Mouse (Mus musculus): ENCODE results near the gene Mfsd11. TPM values are rescaled to one million over a fixed set of nuclear protein-coding genes. Genes with fewer than 3 reads are reported as not detected.

The Mfsd11 gene
- polyA plus RNA-seq, 2 experiments: 5.6 to 7.4 TPM

DNA sequence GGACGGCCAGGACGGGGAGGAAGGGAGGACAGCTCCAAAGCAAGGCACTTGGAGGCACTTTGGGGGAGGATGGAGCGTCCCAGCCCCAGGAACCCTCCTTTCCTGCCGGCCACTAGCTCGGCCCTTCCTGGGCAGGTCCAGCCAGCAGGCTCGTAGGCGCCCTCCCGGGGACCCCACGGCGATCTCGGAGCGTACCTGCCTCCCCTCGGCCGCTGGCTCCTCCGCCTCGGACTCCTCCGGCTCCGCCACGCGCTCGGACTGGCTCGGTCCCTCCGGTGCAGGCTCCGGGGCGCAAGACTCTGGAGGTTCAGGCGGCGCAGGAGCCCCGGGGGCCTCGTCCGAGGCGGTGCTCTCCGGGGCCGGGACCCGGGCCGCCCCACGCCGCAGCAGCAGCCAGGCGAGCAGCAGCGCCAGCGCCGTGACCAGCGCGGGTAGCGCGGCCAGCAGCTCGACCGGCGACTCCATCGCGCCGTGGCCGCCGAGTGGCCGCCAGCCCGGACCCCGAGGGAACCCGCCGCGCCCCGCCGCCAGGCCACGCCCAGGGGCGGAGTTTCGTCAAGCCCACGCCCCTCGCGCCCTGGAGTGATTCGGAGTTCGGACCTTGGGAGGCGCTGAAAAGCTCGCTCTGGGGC lies 24.6 kb upstream of the Mfsd11 start, which contains the start of gene Mxra7:
Mxra7 (minus strand) TSS at position 513 of the 632 bp plus-strand sequence.
- DNase-seq (ENCODE audit: low read depth in 3 of 3, low spot score in 3 of 3): no peak
- no peaks in the 10 kb centered on the region for H3K9me3 ChIP-seq (ENCODE audit: control insufficient read depth, low read length)
- H3K27me3 ChIP-seq (ENCODE audit: control insufficient read depth, insufficient read depth, low read length): peaks cover 12% of the 10 kb centered on the region
- H3K27ac ChIP-seq: no peak within 1 kb of the TSS
- peak; percentile 66; the same call in 1 of the 2 replicates for ATAC-seq (ENCODE audit: insufficient read depth)
- TF ChIP-seq EP300 (IDR thresholded peaks at IDR 0.05; ENCODE audit: low read depth) (no peak), CTCF (IDR thresholded peaks at IDR 0.05; ENCODE audit: low read depth) (no peak)
- WGBS (ENCODE audit: insufficient replicate concordance): 1% methylated on average over 68 of the region's 71 CpGs
- H3K4me3 ChIP-seq (ENCODE audit: insufficient read depth in 1 of 2, low read depth in 2 of 2, low read length in 2 of 2): peak within 1 kb of the TSS; percentile 30 to 39
- H3K4me2 ChIP-seq (ENCODE audit: low read depth): peak within 1 kb of the TSS; percentile 50
- no peaks in the 10 kb centered on the region for H3K36me3 ChIP-seq (replicated peaks; ENCODE audit: control insufficient read depth, insufficient read depth, low read depth)
- no peak within 1 kb of the TSS; the same call in 1 of the 2 replicates for H3K9ac ChIP-seq (replicated peaks)
- peaks cover 0 to 4% of the 10 kb centered on the region in 2 experiments; a peak in 2 of 4 replicates for H3K4me1 ChIP-seq (replicated peaks; ENCODE audit: control insufficient read depth in 2 of 2, insufficient read depth in 2 of 2, low read length in 1 of 2)

DNA sequence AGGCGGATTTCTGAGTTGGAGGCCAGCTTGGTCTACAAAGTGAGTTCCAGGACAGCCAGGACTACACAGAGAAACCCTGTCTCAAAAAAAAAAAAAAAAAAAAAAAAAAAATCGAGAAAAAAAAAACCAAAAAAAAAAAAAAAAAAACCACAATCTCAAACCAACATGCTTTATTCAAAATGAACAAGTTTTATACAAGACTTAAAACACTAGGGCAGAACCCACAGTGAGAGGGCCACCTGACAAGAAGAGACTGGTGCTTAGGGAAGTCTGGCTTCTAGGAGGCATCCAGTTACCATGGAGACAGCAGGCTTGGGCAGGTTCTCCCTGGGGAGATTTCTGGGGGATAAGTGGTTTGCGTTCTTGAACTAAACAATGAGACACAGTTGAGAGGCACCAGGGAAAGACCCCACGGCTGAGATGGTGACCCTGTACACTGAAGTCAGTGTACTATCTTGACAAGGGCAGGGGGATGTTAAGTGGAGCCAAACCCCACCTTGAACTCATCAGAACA lies 20.0 kb upstream of the Mfsd11 start:
- Histone ChIP-seq H3K4me1 (replicated peaks; ENCODE audit: control insufficient read depth in 2 of 2, insufficient read depth in 2 of 2, low read length in 1 of 2) (peaks cover 0 to 4% of the 10 kb centered on the region in 2 experiments; a peak in 2 of 4 replicates), H3K4me3 (ENCODE audit: insufficient read depth in 1 of 2, low read depth in 2 of 2, low read length in 2 of 2) (no peak overlapping the region), H3K27ac (no peak overlapping the region), H3K4me2 (ENCODE audit: low read depth) (no peak overlapping the region), H3K9ac (replicated peaks) (no peak overlapping the region), H3K9me3 (ENCODE audit: control insufficient read depth, low read length) (no peaks in the 10 kb centered on the region), H3K27me3 (ENCODE audit: control insufficient read depth, insufficient read depth, low read length) (peaks cover 5% of the 10 kb centered on the region), H3K36me3 (replicated peaks; ENCODE audit: control insufficient read depth, insufficient read depth, low read depth) (peaks cover 26% of the 10 kb centered on the region)
- TF ChIP-seq EP300 (IDR thresholded peaks at IDR 0.05; ENCODE audit: low read depth) (no peak), CTCF (IDR thresholded peaks at IDR 0.05; ENCODE audit: low read depth) (no peak)
- DNase-seq (ENCODE audit: low read depth in 3 of 3, low spot score in 3 of 3) (no peak), ATAC-seq (ENCODE audit: insufficient read depth) (no peak)
- WGBS (ENCODE audit: insufficient replicate concordance): 31% methylated on average over 4 of the region's 4 CpGs

DNA sequence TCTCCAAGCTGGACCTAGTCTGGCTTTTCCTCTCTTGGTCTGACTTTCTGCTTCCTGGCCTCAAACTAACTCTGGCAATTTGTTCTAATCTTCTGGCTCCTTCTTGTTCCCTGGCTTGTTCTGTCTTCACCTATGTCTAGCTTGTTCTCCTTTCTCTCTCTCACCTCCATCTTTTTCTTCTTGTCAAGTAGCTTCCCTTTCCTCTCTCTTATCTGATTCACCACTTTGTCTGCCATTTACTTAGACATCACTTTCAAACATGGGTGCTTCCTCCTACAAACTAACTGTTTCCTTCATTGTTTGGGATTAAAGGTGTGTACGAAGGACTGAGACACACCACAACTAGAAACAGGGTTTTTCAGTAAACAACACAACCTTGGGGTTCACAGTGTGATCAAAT lies 17.3 kb upstream of the Mfsd11 start:
- Histone ChIP-seq H3K36me3 (replicated peaks; ENCODE audit: control insufficient read depth, insufficient read depth, low read depth) (peaks cover 50% of the 10 kb centered on the region), H3K4me2 (ENCODE audit: low read depth) (no peak overlapping the region), H3K9ac (replicated peaks) (no peak overlapping the region), H3K27me3 (ENCODE audit: control insufficient read depth, insufficient read depth, low read length) (no peaks in the 10 kb centered on the region), H3K9me3 (ENCODE audit: control insufficient read depth, low read length) (no peaks in the 10 kb centered on the region), H3K4me1 (replicated peaks; ENCODE audit: control insufficient read depth in 2 of 2, insufficient read depth in 2 of 2, low read length in 1 of 2) (no peaks in the 10 kb centered on the region), H3K4me3 (ENCODE audit: insufficient read depth in 1 of 2, low read depth in 2 of 2, low read length in 2 of 2) (no peak overlapping the region), H3K27ac (no peak overlapping the region)
- TF ChIP-seq EP300 (IDR thresholded peaks at IDR 0.05; ENCODE audit: low read depth): no peak
- TF ChIP-seq CTCF (IDR thresholded peaks at IDR 0.05; ENCODE audit: low read depth): no peak
- ATAC-seq (ENCODE audit: insufficient read depth): no peak
- WGBS (ENCODE audit: insufficient replicate concordance): 71% methylated on average over 1 of the region's 1 CpGs
- no peak for DNase-seq (ENCODE audit: low read depth in 3 of 3, low spot score in 3 of 3)

DNA sequence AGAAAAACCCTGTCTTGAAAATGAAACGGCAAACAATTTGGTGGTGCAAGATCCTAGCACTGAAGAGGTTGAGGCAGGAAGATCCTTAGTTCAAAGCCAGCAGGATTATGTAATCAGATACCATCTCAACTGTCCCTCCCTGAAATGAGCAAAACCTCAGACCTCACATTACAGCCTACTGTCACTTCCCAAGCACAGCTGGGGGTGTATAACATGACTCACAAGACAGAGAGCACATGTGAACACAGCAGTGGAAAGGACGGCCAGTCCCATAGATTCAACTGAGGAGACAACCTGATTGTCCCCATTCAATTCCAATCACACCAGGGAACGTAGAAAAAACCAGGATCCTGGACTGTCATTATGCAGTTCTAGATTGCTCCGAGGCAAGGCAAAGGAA lies 16.0 kb upstream of the Mfsd11 start:
- H3K36me3 ChIP-seq (replicated peaks; ENCODE audit: control insufficient read depth, insufficient read depth, low read depth): peaks cover 62% of the 10 kb centered on the region

DNA sequence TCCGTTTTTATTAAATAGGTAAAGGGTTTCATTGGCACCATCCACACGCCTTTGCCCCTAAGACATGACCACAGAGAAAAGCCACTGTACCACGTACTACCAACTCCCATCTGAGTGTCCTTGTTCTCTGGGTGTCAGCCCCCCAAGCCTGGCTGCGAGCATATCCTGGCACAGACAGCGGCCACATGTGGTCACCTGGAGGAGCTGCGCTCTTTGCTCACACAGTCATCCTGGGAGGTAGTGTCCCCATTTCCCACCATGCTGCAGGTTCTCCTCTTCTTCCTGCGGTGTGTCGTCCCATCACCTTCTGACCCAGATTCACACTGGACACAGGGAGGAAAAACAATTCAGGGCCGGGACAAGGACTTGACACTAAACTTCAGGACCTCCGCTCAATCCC lies 14.8 kb upstream of the Mfsd11 start:
- TF ChIP-seq EP300 (IDR thresholded peaks at IDR 0.05; ENCODE audit: low read depth) (no peak), CTCF (IDR thresholded peaks at IDR 0.05; ENCODE audit: low read depth) (peak; percentile 23; the same call in 1 of the 2 replicates)
- no peak overlapping the region for H3K27ac ChIP-seq
- no peak overlapping the region for H3K4me3 ChIP-seq (ENCODE audit: insufficient read depth in 1 of 2, low read depth in 2 of 2, low read length in 2 of 2)
- H3K36me3 ChIP-seq (replicated peaks; ENCODE audit: control insufficient read depth, insufficient read depth, low read depth): peaks cover 64% of the 10 kb centered on the region
- H3K27me3 ChIP-seq (ENCODE audit: control insufficient read depth, insufficient read depth, low read length): no peaks in the 10 kb centered on the region
- no peak overlapping the region for H3K9ac ChIP-seq (replicated peaks)
- H3K9me3 ChIP-seq (ENCODE audit: control insufficient read depth, low read length): no peaks in the 10 kb centered on the region
- no peak overlapping the region for H3K4me2 ChIP-seq (ENCODE audit: low read depth)
- 86% methylated on average over 10 of the region's 10 CpGs for WGBS (ENCODE audit: insufficient replicate concordance)
- ATAC-seq (ENCODE audit: insufficient read depth) (no peak), DNase-seq (ENCODE audit: low read depth in 3 of 3, low spot score in 3 of 3) (no peak)
- peaks cover 7 to 12% of the 10 kb centered on the region in 2 experiments for H3K4me1 ChIP-seq (replicated peaks; ENCODE audit: control insufficient read depth in 2 of 2, insufficient read depth in 2 of 2, low read length in 1 of 2)

More for the DNA sequence above, 16.0 kb upstream of the Mfsd11 start:
- no peak for DNase-seq (ENCODE audit: low read depth in 3 of 3, low spot score in 3 of 3)
- Histone ChIP-seq H3K9ac (replicated peaks) (no peak overlapping the region), H3K9me3 (ENCODE audit: control insufficient read depth, low read length) (no peaks in the 10 kb centered on the region), H3K27ac (no peak overlapping the region), H3K4me2 (ENCODE audit: low read depth) (no peak overlapping the region), H3K27me3 (ENCODE audit: control insufficient read depth, insufficient read depth, low read length) (no peaks in the 10 kb centered on the region), H3K4me1 (replicated peaks; ENCODE audit: control insufficient read depth in 2 of 2, insufficient read depth in 2 of 2, low read length in 1 of 2) (peaks cover 5 to 10% of the 10 kb centered on the region in 2 experiments), H3K4me3 (ENCODE audit: insufficient read depth in 1 of 2, low read depth in 2 of 2, low read length in 2 of 2) (no peak overlapping the region)
- ATAC-seq (ENCODE audit: insufficient read depth): no peak
- 82% methylated on average over 4 of the region's 4 CpGs for WGBS (ENCODE audit: insufficient replicate concordance)
- TF ChIP-seq EP300 (IDR thresholded peaks at IDR 0.05; ENCODE audit: low read depth) (no peak), CTCF (IDR thresholded peaks at IDR 0.05; ENCODE audit: low read depth) (no peak)

Data from liver, embryonic 14.5 days (tissue).